Mouse (Mus musculus): ENCODE data around the gene Sdccag8. TPM values are rescaled to one million over a fixed set of nuclear protein-coding genes. Genes with fewer than 3 reads are reported as not detected.

Sdccag8 gene
- polyA plus RNA-seq, 1 experiment from 2014 or later, result 9.8 TPM

- Histone ChIP-seq H3K4me2 (no peak overlapping the region), H3K27ac (ENCODE audit: low read depth, low read length) (no peak overlapping the region), H3K9me3 (replicated peaks; ENCODE audit: control insufficient read depth, low read length) (no peaks in the 10 kb centered on the region), H3K36me3 (ENCODE audit: control insufficient read depth, insufficient read depth, low read length) (no peaks in the 10 kb centered on the region), H3K9ac (ENCODE audit: low read depth, low read length) (no peak overlapping the region), H3K4me3 (ENCODE audit: low read depth, low read length) (no peak overlapping the region), H3K27me3 (ENCODE audit: control insufficient read depth, insufficient read depth, low read length) (no peaks in the 10 kb centered on the region), H3K4me1 (ENCODE audit: control insufficient read depth, insufficient read depth, low read length) (no peaks in the 10 kb centered on the region; the same call in 1 of the 2 replicates)
- ATAC-seq (replicated peaks; ENCODE audit: insufficient number of reproducible peaks, low FRiP score, low TSS enrichment), result no peak
- WGBS (ENCODE audit: insufficient replicate concordance), result 78% methylated on average over 5 of the region's 5 CpGs
Observed at GRCm38 (mm10) chr1:176962894-176963293, 148.4 kb downstream of the Sdccag8 start.

DNA sequence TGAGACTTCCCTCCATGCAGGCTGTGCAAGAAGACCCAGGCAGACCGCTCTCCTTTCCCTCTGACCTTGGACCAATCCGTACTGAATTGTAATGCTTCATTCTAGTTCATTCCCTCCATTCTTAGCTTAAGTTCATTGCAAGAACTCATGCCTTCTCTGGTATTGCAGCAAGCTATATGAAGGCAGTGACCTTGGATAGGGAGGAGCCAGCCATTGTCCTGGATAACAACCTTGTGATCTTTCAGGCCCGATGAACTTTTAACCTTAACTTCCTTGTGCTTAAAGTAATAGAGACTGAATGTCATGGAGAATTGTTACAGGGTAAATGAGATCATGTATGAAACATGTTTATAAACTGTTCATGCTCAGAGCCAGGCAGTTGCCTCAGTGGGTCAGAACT is 152.8 kb downstream of the Sdccag8 start:
- Histone ChIP-seq H3K27me3 (ENCODE audit: control insufficient read depth, insufficient read depth, low read length) (no peaks in the 10 kb centered on the region), H3K4me1 (ENCODE audit: control insufficient read depth, insufficient read depth, low read length) (no peaks in the 10 kb centered on the region; the same call in 1 of the 2 replicates), H3K9ac (ENCODE audit: low read depth, low read length) (no peak overlapping the region), H3K9me3 (replicated peaks; ENCODE audit: control insufficient read depth, low read length) (no peaks in the 10 kb centered on the region), H3K27ac (ENCODE audit: low read depth, low read length) (no peak overlapping the region), H3K4me3 (ENCODE audit: low read depth, low read length) (no peak overlapping the region), H3K36me3 (ENCODE audit: control insufficient read depth, insufficient read depth, low read length) (no peaks in the 10 kb centered on the region), H3K4me2 (no peak overlapping the region)
- 84% methylated on average over 3 of the region's 3 CpGs for WGBS (ENCODE audit: insufficient replicate concordance)
- ATAC-seq (replicated peaks; ENCODE audit: insufficient number of reproducible peaks, low FRiP score, low TSS enrichment), result no peak

DNA sequence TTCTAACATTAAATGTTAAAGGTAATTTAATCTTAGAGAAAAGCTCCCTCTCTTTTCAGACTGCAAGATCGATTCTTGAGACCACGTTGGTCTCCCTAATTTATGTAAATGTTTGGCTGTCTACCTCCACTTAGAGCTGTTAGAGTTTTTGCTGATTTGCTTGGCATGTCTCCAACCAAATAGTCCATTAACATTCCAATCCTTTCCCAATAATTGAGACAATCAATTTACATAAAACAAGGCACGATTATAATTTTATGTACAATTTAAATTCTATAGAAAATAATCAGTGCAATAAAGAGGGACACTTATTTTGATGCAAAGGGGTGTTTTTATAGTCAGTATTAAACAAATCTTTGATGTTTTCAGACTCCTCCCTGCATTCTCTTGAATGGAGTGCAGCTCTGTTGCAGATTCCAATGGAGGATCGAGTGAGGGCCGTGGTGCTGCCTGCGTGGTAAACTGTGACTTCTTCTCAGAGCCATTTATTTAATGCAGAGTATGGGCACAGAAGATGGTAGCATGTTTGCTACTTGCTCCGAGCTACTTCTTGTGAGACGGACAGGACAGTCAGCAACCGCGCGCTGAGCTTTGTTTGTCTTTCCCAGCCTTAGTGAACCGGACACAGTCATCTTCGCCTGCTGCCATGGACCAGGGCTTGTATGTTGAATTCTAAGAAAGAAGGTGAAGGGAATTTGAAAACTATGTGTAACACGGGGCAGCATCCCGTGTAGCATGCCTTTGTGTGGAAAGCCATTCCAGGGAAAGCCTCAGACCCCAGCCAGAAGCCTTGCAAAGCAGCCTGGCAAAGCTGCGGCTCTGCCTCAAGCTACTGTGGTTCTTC is 156.4 kb downstream of the Sdccag8 start:
- no peak for ATAC-seq (replicated peaks; ENCODE audit: insufficient number of reproducible peaks, low FRiP score, low TSS enrichment)
- Histone ChIP-seq H3K4me3 (ENCODE audit: low read depth, low read length) (no peak overlapping the region), H3K4me2 (no peak overlapping the region), H3K36me3 (ENCODE audit: control insufficient read depth, insufficient read depth, low read length) (no peaks in the 10 kb centered on the region; the same call in 1 of the 2 replicates), H3K9me3 (replicated peaks; ENCODE audit: control insufficient read depth, low read length) (no peaks in the 10 kb centered on the region), H3K4me1 (ENCODE audit: control insufficient read depth, insufficient read depth, low read length) (no peaks in the 10 kb centered on the region; the same call in 1 of the 2 replicates), H3K9ac (ENCODE audit: low read depth, low read length) (no peak overlapping the region), H3K27me3 (ENCODE audit: control insufficient read depth, insufficient read depth, low read length) (no peaks in the 10 kb centered on the region), H3K27ac (ENCODE audit: low read depth, low read length) (no peak overlapping the region)
- WGBS (ENCODE audit: insufficient replicate concordance), result 76% methylated on average over 16 of the region's 16 CpGs

- Histone ChIP-seq H3K4me2 (no peak overlapping the region), H3K27ac (ENCODE audit: low read depth, low read length) (no peak overlapping the region), H3K9ac (ENCODE audit: low read depth, low read length) (no peak overlapping the region), H3K27me3 (ENCODE audit: control insufficient read depth, insufficient read depth, low read length) (no peaks in the 10 kb centered on the region), H3K36me3 (ENCODE audit: control insufficient read depth, insufficient read depth, low read length) (no peaks in the 10 kb centered on the region; the same call in 1 of the 2 replicates), H3K4me3 (ENCODE audit: low read depth, low read length) (no peak overlapping the region), H3K4me1 (ENCODE audit: control insufficient read depth, insufficient read depth, low read length) (no peaks in the 10 kb centered on the region; the same call in 1 of the 2 replicates), H3K9me3 (replicated peaks; ENCODE audit: control insufficient read depth, low read length) (no peaks in the 10 kb centered on the region)
- no peak for ATAC-seq (replicated peaks; ENCODE audit: insufficient number of reproducible peaks, low FRiP score, low TSS enrichment)
- WGBS (ENCODE audit: insufficient replicate concordance), result 76% methylated on average over 4 of the region's 4 CpGs
Observed at GRCm38 (mm10) chr1:176971479-176971797, 157.0 kb downstream of the Sdccag8 start.

- Histone ChIP-seq H3K4me2 (no peak overlapping the region), H3K9ac (ENCODE audit: low read depth, low read length) (no peak overlapping the region), H3K9me3 (replicated peaks; ENCODE audit: control insufficient read depth, low read length) (no peaks in the 10 kb centered on the region), H3K27me3 (ENCODE audit: control insufficient read depth, insufficient read depth, low read length) (no peaks in the 10 kb centered on the region), H3K4me1 (ENCODE audit: control insufficient read depth, insufficient read depth, low read length) (no peaks in the 10 kb centered on the region), H3K27ac (ENCODE audit: low read depth, low read length) (no peak overlapping the region), H3K36me3 (ENCODE audit: control insufficient read depth, insufficient read depth, low read length) (no peaks in the 10 kb centered on the region; the same call in 1 of the 2 replicates), H3K4me3 (ENCODE audit: low read depth, low read length) (no peak overlapping the region)
- 80% methylated on average over 6 of the region's 6 CpGs for WGBS (ENCODE audit: insufficient replicate concordance)
- ATAC-seq (replicated peaks; ENCODE audit: insufficient number of reproducible peaks, low FRiP score, low TSS enrichment), result no peak
Observed at GRCm38 (mm10) chr1:176973356-176974088, 159.1 kb downstream of the Sdccag8 start.

- no peak for ATAC-seq (replicated peaks; ENCODE audit: insufficient number of reproducible peaks, low FRiP score, low TSS enrichment)
- Histone ChIP-seq H3K4me2 (no peak overlapping the region), H3K36me3 (ENCODE audit: control insufficient read depth, insufficient read depth, low read length) (no peaks in the 10 kb centered on the region), H3K4me3 (ENCODE audit: low read depth, low read length) (no peak overlapping the region), H3K27ac (ENCODE audit: low read depth, low read length) (no peak overlapping the region), H3K27me3 (ENCODE audit: control insufficient read depth, insufficient read depth, low read length) (no peaks in the 10 kb centered on the region), H3K9me3 (replicated peaks; ENCODE audit: control insufficient read depth, low read length) (no peaks in the 10 kb centered on the region), H3K9ac (ENCODE audit: low read depth, low read length) (no peak overlapping the region), H3K4me1 (ENCODE audit: control insufficient read depth, insufficient read depth, low read length) (0 out of 2 replicates have a peak, but pooled peaks cover 4% of the 10 kb centered on the region)
Observed at GRCm38 (mm10) chr1:176979235-176979634, 164.8 kb downstream of the Sdccag8 start.

DNA sequence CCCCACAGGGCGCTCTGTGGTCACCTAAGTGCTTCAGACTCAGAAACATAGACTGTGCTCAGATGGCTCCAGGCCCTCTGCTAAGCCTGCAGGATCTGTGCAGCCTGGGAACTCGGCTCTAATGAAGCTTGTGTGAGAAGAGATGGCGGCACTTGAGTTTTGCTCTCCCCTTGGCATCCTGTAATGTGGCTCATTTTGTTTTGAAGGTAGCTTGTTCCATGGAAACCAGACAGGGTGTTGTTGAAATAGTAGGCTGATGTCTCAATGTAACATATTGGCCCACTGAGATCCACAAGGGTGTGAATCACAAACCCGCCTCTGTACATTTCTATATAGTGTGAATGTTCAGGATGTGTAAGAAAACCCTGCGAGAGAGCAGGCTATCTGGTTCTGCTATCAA is 165.7 kb downstream of the Sdccag8 start:
- Histone ChIP-seq H3K9me3 (replicated peaks; ENCODE audit: control insufficient read depth, low read length) (no peaks in the 10 kb centered on the region), H3K4me1 (ENCODE audit: control insufficient read depth, insufficient read depth, low read length) (peaks cover 4% of the 10 kb centered on the region; the same call in 1 of the 2 replicates), H3K9ac (ENCODE audit: low read depth, low read length) (no peak overlapping the region), H3K36me3 (ENCODE audit: control insufficient read depth, insufficient read depth, low read length) (no peaks in the 10 kb centered on the region), H3K4me2 (no peak overlapping the region), H3K4me3 (ENCODE audit: low read depth, low read length) (no peak overlapping the region), H3K27ac (ENCODE audit: low read depth, low read length) (no peak overlapping the region), H3K27me3 (ENCODE audit: control insufficient read depth, insufficient read depth, low read length) (no peaks in the 10 kb centered on the region)
- 86% methylated on average over 5 of the region's 5 CpGs for WGBS (ENCODE audit: insufficient replicate concordance)
- ATAC-seq (replicated peaks; ENCODE audit: insufficient number of reproducible peaks, low FRiP score, low TSS enrichment), result no peak

DNA sequence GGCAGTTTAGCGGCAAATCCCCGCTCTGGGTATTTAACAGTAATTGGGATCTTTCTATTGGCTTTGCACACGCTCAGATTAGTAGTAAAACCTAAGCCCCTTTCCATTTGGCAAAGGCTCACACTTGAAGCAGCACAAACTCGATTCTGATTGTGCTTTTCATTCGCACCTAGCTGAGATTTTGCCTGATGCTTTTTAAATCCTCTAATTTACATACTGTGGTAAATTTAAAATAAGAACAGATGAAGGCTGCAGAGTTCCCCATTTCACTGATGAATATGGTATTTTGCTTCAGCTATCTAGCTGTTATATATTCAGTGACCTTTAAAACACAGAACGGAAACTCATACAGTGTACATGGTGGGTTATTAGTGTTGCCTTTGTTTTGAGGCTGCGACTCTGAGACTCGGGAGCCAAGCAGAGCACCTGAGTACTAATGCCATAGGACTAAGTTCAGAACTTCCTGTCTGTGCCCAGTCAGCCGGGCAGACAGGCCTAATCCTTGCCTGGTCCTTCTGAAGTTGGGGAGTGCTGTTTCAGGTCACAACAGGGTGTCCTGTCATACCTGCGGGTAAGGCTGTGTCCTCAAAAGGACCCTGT is 166.4 kb downstream of the Sdccag8 start:
- Histone ChIP-seq H3K27me3 (ENCODE audit: control insufficient read depth, insufficient read depth, low read length) (no peaks in the 10 kb centered on the region), H3K4me2 (no peak overlapping the region), H3K9me3 (replicated peaks; ENCODE audit: control insufficient read depth, low read length) (no peaks in the 10 kb centered on the region), H3K36me3 (ENCODE audit: control insufficient read depth, insufficient read depth, low read length) (no peaks in the 10 kb centered on the region), H3K4me3 (ENCODE audit: low read depth, low read length) (no peak overlapping the region), H3K27ac (ENCODE audit: low read depth, low read length) (no peak overlapping the region), H3K9ac (ENCODE audit: low read depth, low read length) (no peak overlapping the region), H3K4me1 (ENCODE audit: control insufficient read depth, insufficient read depth, low read length) (peaks cover 7% of the 10 kb centered on the region)
- WGBS (ENCODE audit: insufficient replicate concordance), result 83% methylated on average over 10 of the region's 10 CpGs
- ATAC-seq (replicated peaks; ENCODE audit: insufficient number of reproducible peaks, low FRiP score, low TSS enrichment), result no peak

Measured in heart, embryonic 11.5 days (tissue).